ENCODE assay signal across 9 mouse cellular contexts in the genomic region with DNA sequence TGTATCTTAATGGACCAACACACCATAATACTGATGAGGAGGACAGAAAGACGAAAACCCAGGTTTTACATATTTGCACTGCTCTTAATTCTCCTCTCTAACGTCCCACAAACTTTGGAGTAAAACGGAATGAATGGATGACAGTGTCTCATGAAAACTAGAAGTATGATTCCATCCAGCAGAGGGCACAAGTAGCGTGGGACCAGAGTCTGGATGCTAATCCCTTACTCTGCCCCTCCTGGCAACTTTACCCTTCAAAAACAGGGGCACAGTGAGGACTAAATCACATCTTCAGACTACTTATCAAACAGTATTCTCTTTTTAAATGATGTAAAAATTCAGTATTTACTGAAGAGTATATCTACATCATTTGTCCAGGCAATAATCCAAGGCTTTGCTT. TPM values are rescaled to one million over a fixed set of nuclear protein-coding genes. Genes with fewer than 3 reads are reported as not detected.
DNase-seq lines count a peak whose midpoint lies in the region; ATAC-seq and TF ChIP-seq lines count a peak whose summit lies in the region.
"Had no signal": no experiment of that assay in that cellular context is flagged by ENCODE, and none has a peak within 500 bp of the region (broad histone marks: within the 10 kb centered on the region; RNA-seq: fewer than 3 reads in every experiment).

No protein-coding gene starts in this region.

- no peak for TF ChIP-seq EP300 in ES-Bruce4 (IDR thresholded peaks at IDR 0.05; ENCODE audit: insufficient read depth, low read depth, low read length)

- TF ChIP-seq POLR2A in ES-Bruce4 (IDR thresholded peaks at IDR 0.05; ENCODE audit: insufficient read depth, low read length): no peak
- no peak for TF ChIP-seq POLR2A in thymus, adult 2 months (IDR thresholded peaks at IDR 0.05; ENCODE audit: control insufficient read depth, extremely low read depth, insufficient read depth, low read length, poor library complexity)

- H3K9me3 ChIP-seq in kidney, embryonic 16.5 days (ENCODE audit: low read length): no peaks in the 10 kb centered on the region
- H3K9me3 ChIP-seq in ES-Bruce4 (replicated peaks; ENCODE audit: control insufficient read depth, insufficient read depth, low read length, poor library complexity, severe bottlenecking): no peaks in the 10 kb centered on the region
- no peaks in the 10 kb centered on the region for H3K9me3 ChIP-seq in embryonic facial prominence, embryonic 14.5 days (ENCODE audit: control insufficient read depth, low read length)
- no peaks in the 10 kb centered on the region for H3K9me3 ChIP-seq in liver, embryonic 13.5 days (replicated peaks)

- peaks cover 45% of the 10 kb centered on the region for H3K4me1 ChIP-seq in kidney, embryonic 16.5 days (ENCODE audit: insufficient read depth, low read length)
- H3K4me1 ChIP-seq in ES-Bruce4 (ENCODE audit: control insufficient read depth, insufficient read depth, low read length): peaks cover 2% of the 10 kb centered on the region
- peaks cover 12% of the 10 kb centered on the region for H3K4me1 ChIP-seq in embryonic facial prominence, embryonic 14.5 days (ENCODE audit: control insufficient read depth, insufficient read depth, low read length)
- peaks cover 50% of the 10 kb centered on the region for H3K4me1 ChIP-seq in liver, embryonic 13.5 days (replicated peaks)
- peaks cover 20% of the 10 kb centered on the region for H3K4me1 ChIP-seq in thymus, adult 2 months (replicated peaks; ENCODE audit: control insufficient read depth, insufficient read depth, low read length)

- no peaks in the 10 kb centered on the region for H3K36me3 ChIP-seq in kidney, embryonic 16.5 days (ENCODE audit: insufficient read depth, low read length)
- no peaks in the 10 kb centered on the region; the same call in 1 of the 2 replicates for H3K36me3 ChIP-seq in ES-Bruce4 (ENCODE audit: control insufficient read depth, insufficient read depth, low read length, poor library complexity, severe bottlenecking)
- H3K36me3 ChIP-seq in embryonic facial prominence, embryonic 14.5 days (ENCODE audit: control insufficient read depth, insufficient read depth, low read length): 0 out of 2 replicates have a peak, but pooled peaks cover 7% of the 10 kb centered on the region
- H3K36me3 ChIP-seq in liver, embryonic 13.5 days: no peaks in the 10 kb centered on the region
- peaks cover 20% of the 10 kb centered on the region for H3K36me3 ChIP-seq in thymus, adult 2 months (ENCODE audit: control insufficient read depth, insufficient read depth, low read length)

- no peak overlapping the region for H3K4me2 ChIP-seq in kidney, embryonic 16.5 days (replicated peaks; ENCODE audit: low read depth, low read length)
- no peak overlapping the region for H3K4me2 ChIP-seq in embryonic facial prominence, embryonic 14.5 days (ENCODE audit: low read depth, low read length)
- no peak overlapping the region for H3K4me2 ChIP-seq in liver, embryonic 13.5 days

- DNase-seq in kidney, adult 8-10 months: peak; percentile 36 to 38
- peak; percentile 26 to 53 for DNase-seq in adrenal gland, postnatal 36 days
- DNase-seq in embryonic facial prominence, embryonic 14.5 days (ENCODE audit: low spot score): peak; percentile 79
- peak; percentile 18 for DNase-seq in liver, embryonic 13.5 days
- DNase-seq in thymus, adult 2 months: peak; percentile 64

- ATAC-seq in kidney, embryonic 16.5 days (ENCODE audit: low FRiP score, low TSS enrichment): no peak
- no peak for ATAC-seq in embryonic facial prominence, embryonic 14.5 days (ENCODE audit: low read depth)
- no peak for ATAC-seq in liver, embryonic 13.5 days (ENCODE audit: low read depth)
- ATAC-seq in activated CD4-positive, CD25-positive, alpha-beta regulatory T cell, adult 4 months: no peak

- H3K27me3 ChIP-seq in kidney, embryonic 16.5 days (ENCODE audit: insufficient read depth, low read length): no peaks in the 10 kb centered on the region
- H3K27me3 ChIP-seq in ES-Bruce4 (ENCODE audit: control insufficient read depth, insufficient read depth, low read length, poor library complexity, severe bottlenecking): no peaks in the 10 kb centered on the region; the same call in 1 of the 2 replicates
- H3K27me3 ChIP-seq in embryonic facial prominence, embryonic 14.5 days (replicated peaks; ENCODE audit: control insufficient read depth, insufficient read depth, low read length): no peaks in the 10 kb centered on the region
- no peaks in the 10 kb centered on the region for H3K27me3 ChIP-seq in liver, embryonic 13.5 days
- no peaks in the 10 kb centered on the region for H3K27me3 ChIP-seq in thymus, adult 2 months (ENCODE audit: control insufficient read depth, insufficient read depth, low read length)

- peak; percentile 35 for TF ChIP-seq CTCF in ES-Bruce4 (IDR thresholded peaks at IDR 0.05; ENCODE audit: low read depth, low read length)
- no peak for TF ChIP-seq CTCF in thymus, adult 2 months (IDR thresholded peaks at IDR 0.05; ENCODE audit: borderline replicate concordance, control insufficient read depth, extremely low read depth, insufficient read depth, low read length, poor library complexity)

- WGBS in kidney, embryonic 16.5 days: 29% methylated on average over 4 of the region's 4 CpGs
- 17% methylated on average over 4 of the region's 4 CpGs for WGBS in embryonic facial prominence, embryonic 14.5 days
- WGBS in liver, embryonic 13.5 days (ENCODE audit: insufficient replicate concordance): 29% methylated on average over 4 of the region's 4 CpGs
- 32% methylated on average over 4 of the region's 4 CpGs for WGBS in thymus, adult 2 months

- no peak overlapping the region for H3K4me3 ChIP-seq in kidney, embryonic 16.5 days (ENCODE audit: low read length)
- no peak overlapping the region for H3K4me3 ChIP-seq in ES-Bruce4 (ENCODE audit: low read depth, low read length)
- H3K4me3 ChIP-seq in embryonic facial prominence, embryonic 14.5 days (ENCODE audit: low read depth, low read length): no peak overlapping the region
- H3K4me3 ChIP-seq in liver, embryonic 13.5 days (replicated peaks): no peak overlapping the region
- H3K4me3 ChIP-seq in thymus, adult 2 months (ENCODE audit: control insufficient read depth, insufficient read depth, low read length): no peak overlapping the region

- no peak overlapping the region for H3K27ac ChIP-seq in kidney, embryonic 16.5 days (ENCODE audit: low read length)
- no peak overlapping the region for H3K27ac ChIP-seq in ES-Bruce4 (ENCODE audit: insufficient read depth, low read length)
- no peak overlapping the region for H3K27ac ChIP-seq in embryonic facial prominence, embryonic 14.5 days (replicated peaks; ENCODE audit: low read depth, low read length)
- no peak overlapping the region for H3K27ac ChIP-seq in liver, embryonic 13.5 days
- H3K27ac ChIP-seq in thymus, adult 2 months (ENCODE audit: control insufficient read depth, insufficient read depth, low read length): no peak overlapping the region

- H3K9ac ChIP-seq in kidney, embryonic 16.5 days (replicated peaks; ENCODE audit: low read length): no peak overlapping the region
- H3K9ac ChIP-seq in ES-Bruce4 (ENCODE audit: low read depth, poor library complexity, severe bottlenecking): no peak overlapping the region
- H3K9ac ChIP-seq in embryonic facial prominence, embryonic 14.5 days (ENCODE audit: low read depth, low read length): no peak overlapping the region
- H3K9ac ChIP-seq in liver, embryonic 13.5 days: no peak overlapping the region

RNA-seq across cellular contexts. Expression of a gene that starts 2.8 kb away (rescaled TPM):
- 96.2 and 108 TPM in 2 replicates for polyA plus RNA-seq in kidney, embryonic 16.5 days (2015; fragmentation: Nextera tagmentation; extraction: Ambion mirVana)
- 65.2 and 75.4 TPM in 2 replicates for polyA plus RNA-seq in ES-Bruce4 (2011; ENCODE audit: insufficient read depth, insufficient read length, low read depth, missing spikeins)
- 10 to 100 TPM; 28.8 to 30.5 TPM for total RNA-seq in adrenal gland, postnatal 36 days (2021)
- 75.2 and 77.6 TPM in 2 replicates for polyA plus RNA-seq in embryonic facial prominence, embryonic 14.5 days (2014; fragmentation: Nextera tagmentation; extraction: Ambion mirVana)
- polyA plus RNA-seq in liver, embryonic 13.5 days (2015; fragmentation: Nextera tagmentation; extraction: Ambion mirVana): 16.8 and 18.1 TPM in 2 replicates
- 51.3 and 61.7 TPM in 2 replicates for polyA plus RNA-seq in thymus, adult 2 months (2012; rRNA removed)
- 10 to 100 TPM; 22.5 to 24.6 TPM for polyA plus RNA-seq in activated CD4-positive, CD25-positive, alpha-beta regulatory T cell, adult 4 months (2017; shearing (Covaris generic))

RNA-seq across cellular contexts. Expression of a gene that starts 2.9 kb away (rescaled TPM):
- 32.8 and 34.1 TPM in 2 replicates for polyA plus RNA-seq in kidney, embryonic 16.5 days (2015; fragmentation: Nextera tagmentation; extraction: Ambion mirVana)
- 49.0 and 53.9 TPM in 2 replicates for polyA plus RNA-seq in ES-Bruce4 (2011; ENCODE audit: insufficient read depth, insufficient read length, low read depth, missing spikeins)
- 10 to 100 TPM; 15.8 to 26.7 TPM for total RNA-seq in adrenal gland, postnatal 36 days (2021)
- polyA plus RNA-seq in embryonic facial prominence, embryonic 14.5 days (2014; fragmentation: Nextera tagmentation; extraction: Ambion mirVana): 43.1 and 50.6 TPM in 2 replicates
- polyA plus RNA-seq in liver, embryonic 13.5 days (2015; fragmentation: Nextera tagmentation; extraction: Ambion mirVana): 9.1 and 9.2 TPM in 2 replicates
- polyA plus RNA-seq in thymus, adult 2 months (2012; rRNA removed): 8.5 and 8.9 TPM in 2 replicates
- polyA plus RNA-seq in activated CD4-positive, CD25-positive, alpha-beta regulatory T cell, adult 4 months (2017; shearing (Covaris generic)): 10 to 100 TPM; 27.9 to 34.0 TPM

RNA-seq across cellular contexts. Expression of a gene that starts 41.5 kb away (rescaled TPM):
- polyA plus RNA-seq in kidney, embryonic 16.5 days (2015; fragmentation: Nextera tagmentation; extraction: Ambion mirVana): not detected in 2 replicates
- polyA plus RNA-seq in ES-Bruce4 (2011; ENCODE audit: insufficient read depth, insufficient read length, low read depth, missing spikeins): not detected in 2 replicates
- total RNA-seq in adrenal gland, postnatal 36 days (2021): not detected
- polyA plus RNA-seq in embryonic facial prominence, embryonic 14.5 days (2014; fragmentation: Nextera tagmentation; extraction: Ambion mirVana): 0.18 TPM in 1 of 2 replicates, not detected in the other
- polyA plus RNA-seq in liver, embryonic 13.5 days (2015; fragmentation: Nextera tagmentation; extraction: Ambion mirVana): not detected in 2 replicates
- 0.92 and 1.0 TPM in 2 replicates for polyA plus RNA-seq in thymus, adult 2 months (2012; rRNA removed)
- under 1 TPM; 0.30 to 0.47 TPM for polyA plus RNA-seq in activated CD4-positive, CD25-positive, alpha-beta regulatory T cell, adult 4 months (2017; shearing (Covaris generic))

RNA-seq across cellular contexts. Expression of a gene that starts 56.5 kb away (rescaled TPM):
- polyA plus RNA-seq in kidney, embryonic 16.5 days (2015; fragmentation: Nextera tagmentation; extraction: Ambion mirVana): 0.47 and 0.68 TPM in 2 replicates
- not detected in 2 replicates for polyA plus RNA-seq in ES-Bruce4 (2011; ENCODE audit: insufficient read depth, insufficient read length, low read depth, missing spikeins)
- not detected for total RNA-seq in adrenal gland, postnatal 36 days (2021)
- polyA plus RNA-seq in embryonic facial prominence, embryonic 14.5 days (2014; fragmentation: Nextera tagmentation; extraction: Ambion mirVana): not detected in 2 replicates
- polyA plus RNA-seq in liver, embryonic 13.5 days (2015; fragmentation: Nextera tagmentation; extraction: Ambion mirVana): not detected in 2 replicates
- polyA plus RNA-seq in thymus, adult 2 months (2012; rRNA removed): 9.3 and 9.7 TPM in 2 replicates
- polyA plus RNA-seq in activated CD4-positive, CD25-positive, alpha-beta regulatory T cell, adult 4 months (2017; shearing (Covaris generic)): not detected
- polyA plus RNA-seq: frontal cortex, adult 2 months had no signal

Comparison
In these comparisons a context has a peak if more than half of its experiments do, and no peak if none do; other contexts are left out.
1. DNase-seq: peak in every context shown above with its lines; median percentile 79 in embryonic facial prominence, embryonic 14.5 days; 64 in thymus, adult 2 months; 40 in adrenal gland, postnatal 36 days; 37 in kidney, adult 8-10 months; 18 in liver, embryonic 13.5 days.